Mouse (Mus musculus) forebrain, postnatal 0 days (tissue): ENCODE measurements at regions not wholly inside any gene's neighbourhood (a gene's known extent, or its start where the extent isn't known, plus 50 kb on each side); places are given as distances from the start of the nearest gene placed in this dataset.

ENCODE experiments used
- ATAC-seq: fragments of 200-750 bp; cut with Nextera tagmentation; 2 replicates; pipeline ENCODE4 v1.8.0; 2017; ENCODE audit warnings: mild to moderate bottlenecking, moderate library complexity
- DNase-seq: peaks from one replicate; pipeline ENCODE4 v3.0.0-alpha.2; 2015
- H3K27ac ChIP-seq: fragments of 300-500 bp; sonication (generic); 2 replicates; pipeline ENCODE4 v1.5.1; 2014; ENCODE audit warnings: low read depth, mild to moderate bottlenecking, antibody characterized with exemption, low read length, moderate library complexity, mixed read lengths
- H3K27me3 ChIP-seq: fragments of 300-500 bp; sonication (generic); 2 replicates; pipeline ENCODE4 v1.6.1; 2014; ENCODE audit warnings: mild to moderate bottlenecking, low read length, mixed read lengths; ENCODE audit not compliant: insufficient read depth
- H3K36me3 ChIP-seq: fragments of 300-500 bp; sonication (generic); 2 replicates; pipeline ENCODE4 v1.6.1; 2014; ENCODE audit warnings: mild to moderate bottlenecking, moderate library complexity; ENCODE audit not compliant: insufficient read depth
- H3K4me1 ChIP-seq: fragments of 300-500 bp; sonication (generic); 2 replicates; pipeline ENCODE4 v1.6.1; 2014; ENCODE audit warnings: antibody characterized with exemption; ENCODE audit not compliant: insufficient read depth
- H3K4me2 ChIP-seq: fragments of 300-500 bp; sonication (generic); 2 replicates; pipeline ENCODE4 v1.6.1; 2014; ENCODE audit warnings: low read depth, mild to moderate bottlenecking, moderate library complexity
- H3K4me3 ChIP-seq: fragments of 300-500 bp; sonication (generic); 2 replicates; pipeline ENCODE4 v1.5.1; 2014; ENCODE audit warnings: low read depth, low read length, mixed read lengths
- H3K9ac ChIP-seq: fragments of 300-500 bp; sonication (generic); 2 replicates; pipeline ENCODE4 v1.6.1; 2014; ENCODE audit warnings: mild to moderate bottlenecking
- H3K9me3 ChIP-seq: fragments of 300-500 bp; sonication (generic); 2 replicates; pipeline ENCODE4 v1.6.1; 2016; ENCODE audit warnings: low read length
- CTCF ChIP-seq: sonication (generic); IDR thresholded peaks from 2 replicates; pipeline ENCODE4 v1.5.1; 2016; ENCODE audit warnings: antibody characterized with exemption, control low read depth, low read depth
- WGBS: fragments of 180-500 bp; shearing (Covaris S2); extraction: QIAGEN DNeasy Blood & Tissue Kit; methylation state at CpG from one replicate; pipeline ENCODE4 v1.1.7; 2014; 5-methylcytosine and 5-hydroxymethylcytosine counted together

DNA sequence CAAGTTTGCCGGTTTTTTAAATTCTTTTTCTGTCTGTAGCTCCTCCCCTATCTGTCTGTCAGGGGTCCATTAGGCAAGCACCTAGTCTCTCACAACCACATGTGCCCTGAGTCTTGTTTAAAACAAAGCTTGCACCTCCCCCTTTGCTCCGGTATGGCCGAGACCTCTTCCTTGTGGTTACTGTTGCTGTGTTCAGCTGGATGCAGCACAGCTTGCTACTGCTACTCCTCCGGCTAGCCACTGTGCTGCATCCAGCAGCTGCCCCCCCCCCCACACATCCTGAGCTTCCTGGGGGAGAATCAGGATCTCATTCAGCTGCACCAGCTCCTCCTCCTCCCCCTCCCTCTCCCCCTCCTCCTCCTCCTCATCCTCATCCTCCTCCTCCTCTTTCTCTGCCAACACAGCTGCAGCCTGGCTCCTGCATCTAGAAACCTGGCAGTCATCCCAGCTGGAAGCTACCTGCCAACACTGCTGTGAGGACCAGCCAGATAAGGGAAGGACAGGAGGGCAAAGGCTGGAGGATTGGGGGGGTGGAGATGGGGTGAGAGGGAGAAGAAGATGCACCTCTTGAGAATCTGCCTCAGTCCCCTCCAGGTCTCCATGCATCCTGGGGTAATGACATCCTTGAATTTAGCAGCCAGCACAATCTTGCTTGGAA lies 114.8 kb upstream of the Tmem260 start:
- 2% methylated on average over 4 of the region's 4 CpGs for WGBS
- no peaks in the 10 kb centered on the region for H3K4me1 ChIP-seq
- no peak overlapping the region for H3K4me3 ChIP-seq
- no peak overlapping the region for H3K9ac ChIP-seq
- ATAC-seq (peak; percentile 47), DNase-seq (peak; percentile 57)
- TF ChIP-seq CTCF, result no peak
- no peaks in the 10 kb centered on the region for H3K27me3 ChIP-seq
- 0 out of 2 replicates have a peak overlapping the region, but pooled peaks have one; percentile 4 for H3K4me2 ChIP-seq
- H3K36me3 ChIP-seq, result no peaks in the 10 kb centered on the region
- H3K9me3 ChIP-seq, result no peaks in the 10 kb centered on the region
- no peak overlapping the region for H3K27ac ChIP-seq

DNA sequence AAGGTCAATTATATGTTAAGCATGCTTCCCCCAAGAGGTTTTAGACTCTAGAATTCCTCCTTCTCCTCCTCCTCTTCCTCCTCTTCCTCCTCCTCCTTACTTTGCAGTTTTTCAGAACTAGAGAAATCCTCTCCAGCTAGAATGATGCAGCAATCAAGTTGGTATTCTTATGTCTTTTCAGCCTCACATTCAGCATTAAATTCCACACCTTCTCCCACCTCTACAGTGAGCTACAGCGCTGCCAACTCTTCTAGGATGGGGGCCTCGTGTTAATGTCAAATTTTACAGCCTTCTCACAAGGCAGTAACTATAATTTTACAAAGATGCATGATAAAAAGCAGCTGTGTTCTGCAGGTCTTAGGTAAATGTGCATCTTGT lies 114.3 kb upstream of the Tmem260 start:
- 59% methylated on average over 2 of the region's 2 CpGs for WGBS

DNA sequence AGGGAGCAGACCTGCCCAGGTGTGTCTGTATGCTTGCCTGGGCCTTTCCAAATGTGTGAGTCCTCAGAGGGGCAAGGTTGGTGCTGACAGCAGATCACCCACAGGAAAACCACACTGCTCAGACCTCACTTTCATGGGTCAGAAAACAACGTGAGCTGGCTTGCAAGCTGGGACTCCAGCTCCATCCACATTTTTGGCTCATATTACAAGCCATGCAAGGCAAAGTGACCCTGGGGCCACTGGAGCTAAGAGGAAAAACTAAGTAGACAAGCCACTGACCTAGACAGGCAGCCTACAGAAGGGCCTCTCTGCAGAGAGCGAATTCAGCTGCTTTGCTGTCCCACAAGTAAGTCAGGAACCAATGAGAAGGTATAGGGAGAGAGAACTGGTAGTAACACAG lies 113.7 kb upstream of the Tmem260 start:
- Histone ChIP-seq H3K4me2 (no peak overlapping the region), H3K4me1 (no peaks in the 10 kb centered on the region), H3K36me3 (no peaks in the 10 kb centered on the region), H3K27ac (no peak overlapping the region), H3K9ac (no peak overlapping the region), H3K9me3 (no peaks in the 10 kb centered on the region), H3K27me3 (no peaks in the 10 kb centered on the region), H3K4me3 (no peak overlapping the region)
- 58% methylated on average over 2 of the region's 2 CpGs for WGBS
- ATAC-seq (no peak), DNase-seq (no peak)
- TF ChIP-seq CTCF, result no peak

More for the DNA sequence above, 114.3 kb upstream of the Tmem260 start:
- DNase-seq (no peak), ATAC-seq (0 out of 2 replicates have a peak, but pooled peaks have one; percentile 6)
- Histone ChIP-seq H3K9me3 (no peaks in the 10 kb centered on the region), H3K9ac (no peak overlapping the region), H3K4me2 (no peak overlapping the region), H3K4me3 (no peak overlapping the region), H3K27me3 (no peaks in the 10 kb centered on the region), H3K27ac (0 out of 2 replicates have a peak overlapping the region, but pooled peaks have one; percentile 23), H3K4me1 (no peaks in the 10 kb centered on the region), H3K36me3 (no peaks in the 10 kb centered on the region)
- TF ChIP-seq CTCF, result no peak

DNA sequence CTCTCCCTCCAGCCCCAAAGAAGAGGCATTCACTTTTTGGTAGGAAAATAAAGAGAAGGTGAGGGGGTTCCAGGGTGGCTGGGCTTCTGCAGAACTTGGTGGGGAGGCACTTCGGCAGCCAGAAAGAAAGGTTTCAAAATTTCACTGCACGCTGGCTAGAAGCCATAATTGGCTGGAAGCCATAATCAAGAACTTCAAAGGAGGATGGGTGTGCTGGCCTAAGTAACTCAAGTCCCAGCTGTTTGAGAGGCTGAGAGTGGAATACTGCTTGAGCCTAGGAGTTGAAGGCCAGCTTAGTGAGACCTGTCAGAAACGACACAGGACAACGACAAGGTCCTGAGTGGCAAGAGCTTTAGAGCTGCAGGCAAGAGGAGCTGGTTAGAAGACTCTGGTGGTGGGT lies 113.3 kb upstream of the Tmem260 start:
- Histone ChIP-seq H3K9ac (no peak overlapping the region), H3K27ac (no peak overlapping the region), H3K4me1 (no peaks in the 10 kb centered on the region), H3K4me2 (no peak overlapping the region), H3K36me3 (no peaks in the 10 kb centered on the region), H3K4me3 (no peak overlapping the region), H3K27me3 (no peaks in the 10 kb centered on the region), H3K9me3 (no peaks in the 10 kb centered on the region)
- DNase-seq (peak; percentile 20), ATAC-seq (no peak)
- WGBS, result 27% methylated on average over 4 of the region's 4 CpGs
- no peak for TF ChIP-seq CTCF

DNA sequence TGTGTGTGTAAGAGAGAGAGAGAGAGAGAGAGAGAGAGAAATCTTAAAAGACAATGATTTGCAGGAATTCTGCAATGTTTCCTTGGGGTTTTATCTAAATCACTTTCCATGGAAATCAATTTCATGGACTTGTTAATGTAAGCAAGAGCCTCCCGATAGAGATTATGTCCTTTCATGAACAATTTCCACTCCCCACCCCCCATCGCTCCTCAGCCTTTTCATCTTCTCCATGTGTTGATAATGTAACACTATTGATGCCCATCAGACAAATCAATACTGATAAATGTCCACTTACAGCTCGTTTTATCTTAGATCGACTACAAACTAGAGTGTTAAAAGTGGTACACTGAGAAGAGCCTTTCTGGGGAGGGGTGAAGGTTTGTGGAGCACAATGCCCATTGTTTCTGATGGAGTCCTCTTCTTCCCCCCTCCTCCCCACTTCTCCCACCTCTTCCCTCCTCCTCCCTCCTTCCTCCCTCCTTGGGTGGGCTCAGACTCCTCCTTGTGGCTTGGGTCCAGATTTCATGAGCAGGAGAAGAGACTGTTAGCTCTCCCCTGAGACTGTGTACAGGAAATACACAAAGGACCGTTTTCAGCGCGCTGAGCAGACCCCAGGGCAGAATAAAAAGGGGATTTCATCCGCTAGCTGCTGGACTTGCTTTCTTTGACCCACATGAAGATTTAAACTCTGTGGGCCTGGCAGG lies 111.7 kb upstream of the Tmem260 start:
- peak; percentile 29 for DNase-seq
- no peaks in the 10 kb centered on the region for H3K36me3 ChIP-seq
- no peak overlapping the region for H3K4me2 ChIP-seq
- WGBS, result 32% methylated on average over 8 of the region's 8 CpGs
- no peaks in the 10 kb centered on the region for H3K9me3 ChIP-seq
- H3K4me3 ChIP-seq, result no peak overlapping the region
- H3K27me3 ChIP-seq, result no peaks in the 10 kb centered on the region
- H3K4me1 ChIP-seq, result no peaks in the 10 kb centered on the region
- no peak overlapping the region for H3K9ac ChIP-seq
- no peak for ATAC-seq
- 0 out of 2 replicates have a peak, but pooled peaks have one; percentile 22 for TF ChIP-seq CTCF
- no peak overlapping the region for H3K27ac ChIP-seq

DNA sequence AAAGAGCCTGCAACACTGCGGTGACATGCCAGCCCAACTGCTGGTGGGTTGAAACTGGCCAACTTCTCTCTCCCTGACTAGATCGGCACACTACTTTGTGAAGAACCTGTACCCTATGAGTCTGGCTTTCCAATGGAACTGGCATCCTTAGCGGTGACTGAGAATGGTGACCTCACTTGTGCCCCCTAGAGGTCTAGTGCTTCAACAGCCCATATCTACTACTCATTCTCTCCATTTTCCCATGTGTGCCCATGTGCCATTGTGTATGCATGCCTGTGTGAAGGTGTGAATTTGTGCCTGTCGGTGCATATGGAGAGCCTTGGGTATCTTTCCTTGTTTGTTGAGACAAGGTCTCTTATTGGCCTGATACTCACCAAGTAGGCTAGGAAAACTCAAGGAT lies 106.5 kb upstream of the Tmem260 start:
- Histone ChIP-seq H3K9me3 (no peaks in the 10 kb centered on the region), H3K36me3 (no peaks in the 10 kb centered on the region), H3K4me1 (no peaks in the 10 kb centered on the region), H3K27me3 (no peaks in the 10 kb centered on the region), H3K9ac (no peak overlapping the region), H3K4me3 (no peak overlapping the region), H3K4me2 (no peak overlapping the region), H3K27ac (no peak overlapping the region)
- ATAC-seq (no peak), DNase-seq (no peak)
- TF ChIP-seq CTCF, result 0 out of 2 replicates have a peak, but pooled peaks have one; percentile 6
- WGBS, result 76% methylated on average over 4 of the region's 4 CpGs

DNA sequence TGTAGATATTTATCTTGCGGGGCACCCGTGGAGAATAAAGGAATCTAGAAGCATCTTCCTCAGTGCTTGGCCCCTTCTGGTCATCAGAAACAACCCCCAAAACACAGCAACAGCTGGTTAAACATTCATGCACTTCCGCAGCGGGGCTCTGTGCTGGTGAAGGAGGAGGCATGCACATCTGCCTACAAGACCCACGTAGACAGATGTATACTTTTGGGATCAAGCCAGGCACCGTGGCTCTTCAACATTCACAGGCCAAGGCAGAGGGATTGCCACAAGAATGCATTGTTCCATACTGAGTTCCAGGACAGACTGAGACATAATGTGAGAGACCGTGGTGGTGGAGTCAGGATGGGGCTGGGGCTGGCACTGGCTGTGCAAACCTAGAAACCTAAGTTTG lies 103.0 kb upstream of the Tmem260 start:
- 71% methylated on average over 7 of the region's 7 CpGs for WGBS
- no peak for TF ChIP-seq CTCF
- no peak for ATAC-seq

More for the DNA sequence above, 103.0 kb upstream of the Tmem260 start:
- no peak overlapping the region for H3K27ac ChIP-seq
- H3K4me3 ChIP-seq, result no peak overlapping the region
- H3K4me2 ChIP-seq, result no peak overlapping the region
- no peaks in the 10 kb centered on the region for H3K27me3 ChIP-seq
- no peak overlapping the region for H3K9ac ChIP-seq
- no peak for DNase-seq
- H3K4me1 ChIP-seq, result no peaks in the 10 kb centered on the region
- H3K36me3 ChIP-seq, result no peaks in the 10 kb centered on the region
- H3K9me3 ChIP-seq, result no peaks in the 10 kb centered on the region
